ENCODE assay signal across 8 mouse cellular contexts in genomic region chr9:35117384-35118295, GRCm38 (mm10). TPM values are rescaled to one million over a fixed set of nuclear protein-coding genes. Genes with fewer than 3 reads are reported as not detected.
A peak's percentile ranks its signal among the peaks of the same experiment; 100 is the strongest.
DNase-seq lines count a peak whose midpoint lies in the region; ATAC-seq and TF ChIP-seq lines count a peak whose summit lies in the region.

No protein-coding gene starts in this region.

- H3K27ac ChIP-seq in left cerebral cortex, adult 2 months, result peak overlapping the region; percentile 90
- peak overlapping the region; percentile 83 for H3K27ac ChIP-seq in cortical plate, adult 2 months (ENCODE audit: insufficient read depth, low read length)
- H3K27ac ChIP-seq in lung, embryonic 15.5 days, result peak overlapping the region; percentile 93
- peak overlapping the region; percentile 83 for H3K27ac ChIP-seq in neural tube, embryonic 15.5 days (replicated peaks)

- DNase-seq in left cerebral cortex, adult 2 months (ENCODE audit: extremely low spot score in 1 of 2, low spot score in 2 of 2), result no peak
- DNase-seq in left cerebral cortex, adult 11 months (ENCODE audit: low spot score), result no peak
- DNase-seq in heart, adult 8-10 months (ENCODE audit: low spot score), result peak; percentile 73
- DNase-seq in kidney, adult 18-20 months, result peak; percentile 57
- no peak for DNase-seq in urinary bladder, postnatal 10 days (ENCODE audit: low spot score)

- ATAC-seq in lung, embryonic 15.5 days (ENCODE audit: borderline replicate concordance, extremely low read depth, low FRiP score, low TSS enrichment), result peak; percentile 25
- peak; percentile 15; the same call in 1 of the 2 replicates for ATAC-seq in neural tube, embryonic 15.5 days (ENCODE audit: low FRiP score)

- peak overlapping the region; percentile 83 for H3K4me2 ChIP-seq in lung, embryonic 15.5 days
- peak overlapping the region; percentile 69 for H3K4me2 ChIP-seq in neural tube, embryonic 15.5 days

- H3K36me3 ChIP-seq in lung, embryonic 15.5 days, result no peaks in the 10 kb centered on the region
- H3K36me3 ChIP-seq in neural tube, embryonic 15.5 days, result no peaks in the 10 kb centered on the region; the same call in 1 of the 2 replicates

- TF ChIP-seq POLR2A in cortical plate, adult 2 months (IDR thresholded peaks at IDR 0.05; ENCODE audit: extremely low read depth, insufficient read depth, low read length), result no peak

- H3K27me3 ChIP-seq in lung, embryonic 15.5 days, result no peaks in the 10 kb centered on the region
- no peaks in the 10 kb centered on the region for H3K27me3 ChIP-seq in neural tube, embryonic 15.5 days (replicated peaks)

- no peaks in the 10 kb centered on the region for H3K9me3 ChIP-seq in lung, embryonic 15.5 days
- no peaks in the 10 kb centered on the region for H3K9me3 ChIP-seq in neural tube, embryonic 15.5 days (replicated peaks)

- TF ChIP-seq CTCF in left cerebral cortex, adult 2 months (IDR thresholded peaks at IDR 0.05), result no peak
- no peak for TF ChIP-seq CTCF in cortical plate, adult 2 months (IDR thresholded peaks at IDR 0.05; ENCODE audit: extremely low read depth, insufficient read depth, low read length)

- peak overlapping the region; percentile 59 for H3K9ac ChIP-seq in lung, embryonic 15.5 days
- peak overlapping the region; percentile 72 for H3K9ac ChIP-seq in neural tube, embryonic 15.5 days (replicated peaks)

- WGBS in lung, embryonic 15.5 days, result 19% methylated on average over 15 of the region's 15 CpGs
- 33% methylated on average over 15 of the region's 15 CpGs for WGBS in neural tube, embryonic 15.5 days

- intact Hi-C loops in left cerebral cortex, adult 2 months (cut with DNase I), result loop anchor here (2.0 kb wide), 1 partner anchor 47 kb away; no protein-coding TSS in a partner anchor

- no peaks in the 10 kb centered on the region for H3K4me1 ChIP-seq in cortical plate, adult 2 months (ENCODE audit: control insufficient read depth, insufficient read depth, low read length)
- H3K4me1 ChIP-seq in lung, embryonic 15.5 days, result peaks cover 29% of the 10 kb centered on the region
- peaks cover 22% of the 10 kb centered on the region for H3K4me1 ChIP-seq in neural tube, embryonic 15.5 days

- peak overlapping the region; percentile 61 for H3K4me3 ChIP-seq in left cerebral cortex, adult 2 months
- peak overlapping the region; percentile 96 for H3K4me3 ChIP-seq in cortical plate, adult 2 months (ENCODE audit: insufficient read depth, low read length)
- peak overlapping the region; percentile 74 for H3K4me3 ChIP-seq in lung, embryonic 15.5 days
- H3K4me3 ChIP-seq in neural tube, embryonic 15.5 days (replicated peaks), result peak overlapping the region; percentile 69

RNA-seq across cellular contexts. Expression of gene St3gal4, which starts 1.4 kb away (rescaled TPM):
- total RNA-seq in left cerebral cortex, adult 2 months (2021), result 10 to 100 TPM; 24.4 to 25.2 TPM
- 7.5 and 8.3 TPM in 2 replicates for polyA plus RNA-seq in cortical plate, adult 2 months (2012; rRNA removed)
- 10 to 100 TPM; 25.1 to 30.4 (median 28.3) TPM for total RNA-seq in heart, adult 8-10 months (2022)
- 36.4 and 37.4 TPM in 2 replicates for polyA plus RNA-seq in lung, embryonic 15.5 days (2015; fragmentation: Nextera tagmentation; extraction: Ambion mirVana)
- polyA plus RNA-seq in neural tube, embryonic 15.5 days (2015; fragmentation: Nextera tagmentation; extraction: Ambion mirVana), result 11.4 and 15.6 TPM in 2 replicates

RNA-seq across cellular contexts. Expression of gene Dcps, which starts 58.2 kb away (rescaled TPM):
- 10 to 100 TPM; 17.5 to 17.7 TPM for total RNA-seq in left cerebral cortex, adult 2 months (2021)
- polyA plus RNA-seq in cortical plate, adult 2 months (2012; rRNA removed), result 23.1 and 25.3 TPM in 2 replicates
- total RNA-seq in heart, adult 8-10 months (2022), result 10 to 100 TPM; 13.8 to 15.8 (median 14.1) TPM
- 92.6 and 93.1 TPM in 2 replicates for polyA plus RNA-seq in lung, embryonic 15.5 days (2015; fragmentation: Nextera tagmentation; extraction: Ambion mirVana)
- polyA plus RNA-seq in neural tube, embryonic 15.5 days (2015; fragmentation: Nextera tagmentation; extraction: Ambion mirVana), result 69.1 and 73.7 TPM in 2 replicates

Comparison
In these comparisons a context has a peak if more than half of its experiments do, and no peak if none do; other contexts are left out.
1. DNase-seq: peak in heart, adult 8-10 months (single experiment) and kidney, adult 18-20 months (single experiment); none in left cerebral cortex, adult 2 months (0 of 2), left cerebral cortex, adult 11 months (single experiment) and urinary bladder, postnatal 10 days (single experiment).
2. Peak in every context shown above with its lines, with median percentiles within 50 percentile points of each other: H3K27ac ChIP-seq and H3K4me3 ChIP-seq.